Mouse (Mus musculus) urinary bladder, postnatal 4 days (tissue): Measurements from ENCODE around the gene Mrpl57.

Experiments
- DNase-seq, 2 experiments: peaks; one replicate each; pipeline ENCODE4 v3.0.0; 2021 to 2022; ENCODE audit warnings: low spot score in 2 of 2

Gene Mrpl57

DNA sequence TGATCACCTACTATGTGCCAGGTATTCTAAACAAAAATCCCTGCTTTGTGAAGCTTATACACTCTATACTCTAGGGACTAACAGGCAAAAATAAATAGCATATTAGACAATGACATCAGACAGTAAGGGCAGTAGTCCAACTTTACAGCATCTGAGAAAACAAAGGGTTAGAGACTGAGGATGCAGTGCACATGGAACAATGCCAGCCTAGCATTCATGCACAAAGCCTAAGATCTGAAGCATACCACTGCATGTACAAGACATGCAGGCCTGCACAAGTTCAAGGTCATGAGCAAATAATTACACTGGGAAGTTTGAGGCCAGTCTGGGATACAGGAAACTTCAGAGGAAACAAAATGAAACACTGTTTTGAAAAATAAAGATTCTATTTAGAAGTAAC, 33.5 kb downstream of the Mrpl57 start:
- DNase-seq, result no peak

DNA sequence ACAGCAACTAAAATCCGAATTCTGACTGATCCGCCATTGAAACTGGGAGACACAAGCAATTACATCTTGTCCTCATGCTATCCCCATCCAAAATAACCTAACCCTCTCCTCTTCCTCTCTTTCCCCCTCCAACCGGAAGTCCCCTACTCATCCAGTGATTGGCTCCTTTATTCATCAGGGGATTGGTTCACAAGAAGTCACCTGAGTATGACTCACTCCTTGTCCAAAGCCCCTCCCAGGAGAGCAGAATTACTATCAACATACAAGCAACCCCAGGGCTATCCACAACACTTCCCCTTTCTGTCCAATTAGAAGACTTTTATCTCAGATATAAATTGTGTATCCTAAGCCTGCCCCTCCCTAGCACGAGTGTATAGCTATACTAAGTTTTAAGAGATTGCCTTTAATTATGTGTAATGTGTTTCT, 36.0 kb downstream of the Mrpl57 start:
- no peak for DNase-seq

DNA sequence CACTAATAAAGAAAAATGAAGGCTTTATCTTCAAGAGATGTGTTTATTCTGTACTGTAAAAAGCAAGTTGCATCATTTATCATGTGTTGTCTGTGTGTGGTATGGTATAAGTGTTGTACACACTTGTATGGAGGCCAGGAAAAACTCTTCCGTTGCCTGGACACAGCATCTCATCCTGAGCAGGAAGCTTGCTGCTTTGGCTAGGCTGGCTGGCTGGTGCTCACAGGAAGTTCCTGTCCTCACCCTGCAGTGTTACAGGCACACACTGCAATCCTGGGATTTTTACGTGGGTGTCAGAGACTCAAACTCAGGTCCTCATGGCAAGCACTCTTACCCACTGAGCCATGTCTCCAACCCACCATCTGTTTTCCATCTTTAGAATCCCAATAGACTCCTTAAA, 37.1 kb downstream of the Mrpl57 start:
- DNase-seq, result no peak

DNA sequence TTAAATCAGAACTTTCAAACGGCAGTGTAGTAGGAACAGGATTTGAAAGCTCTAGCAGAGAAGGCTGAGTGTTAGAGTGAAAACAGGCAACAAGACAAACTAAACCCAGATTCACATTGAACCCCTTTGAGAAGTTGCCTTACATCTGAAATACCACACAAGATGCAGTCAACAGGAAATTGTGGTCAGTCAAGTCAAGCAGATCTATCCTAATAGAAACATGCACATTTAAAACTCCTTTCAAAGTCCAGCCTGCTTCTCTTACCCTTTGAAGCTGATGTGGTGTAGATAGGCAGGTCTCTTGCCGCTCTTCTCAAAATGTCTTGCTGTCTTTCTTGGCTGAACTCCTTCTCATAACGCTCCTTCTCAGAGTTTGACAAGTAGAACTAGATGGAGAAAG, 39.2 kb downstream of the Mrpl57 start:
- DNase-seq, result no peak

DNA sequence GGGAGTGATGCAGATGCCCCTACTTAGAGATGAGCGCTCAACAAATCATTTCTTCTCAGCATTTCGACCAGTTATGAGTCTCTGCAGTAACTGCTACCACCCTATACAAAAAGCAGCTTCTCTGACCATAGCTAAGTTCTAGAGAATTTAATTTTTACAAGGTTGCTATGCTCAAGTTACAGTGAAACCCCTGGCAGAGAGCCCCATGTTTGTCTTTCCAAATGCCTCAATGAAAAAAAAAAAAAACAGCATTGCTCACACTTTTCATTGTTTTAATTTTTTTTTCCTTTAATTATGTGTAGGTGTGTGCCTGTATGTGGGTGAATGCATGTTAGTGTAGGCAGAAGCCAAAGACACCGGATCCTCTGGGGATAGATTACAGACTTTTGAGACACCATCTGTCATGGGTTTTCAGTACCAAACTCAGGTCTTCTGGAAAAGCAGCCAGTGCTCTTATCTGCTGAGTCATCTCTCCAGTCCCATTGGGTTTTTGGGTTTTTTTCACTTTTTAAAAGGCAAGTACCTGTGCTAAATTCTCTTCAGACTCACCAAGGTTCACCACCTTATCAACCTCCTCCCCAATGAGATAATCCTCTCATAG, 40.7 kb downstream of the Mrpl57 start:
- DNase-seq, result no peak

DNA sequence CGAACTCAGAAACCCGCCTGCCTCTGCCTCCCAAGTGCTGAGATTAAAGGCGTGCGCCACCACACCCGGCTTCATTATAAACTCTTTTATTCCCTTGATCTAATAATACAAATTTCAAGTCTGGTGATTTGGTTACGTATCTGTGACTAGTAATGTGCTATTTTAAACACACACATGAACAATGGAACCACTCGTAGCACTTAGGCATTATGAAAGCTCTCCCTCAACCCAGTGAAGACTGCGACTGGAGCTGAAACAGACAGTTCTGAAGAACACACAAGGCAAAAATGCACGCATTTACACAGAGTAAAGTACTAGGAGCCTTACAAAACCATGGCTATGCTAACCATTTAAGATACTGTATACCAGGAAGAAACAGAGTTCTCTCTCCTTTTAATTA, 51.9 kb downstream of the Mrpl57 start:
- no peak for DNase-seq
